Mouse (Mus musculus): ENCODE data around the gene Zfand3. TPM values are rescaled to one million over a fixed set of nuclear protein-coding genes. Genes with fewer than 3 reads are reported as not detected.

Gene Zfand3
- total and polyA plus RNA-seq, 3 experiments, result 23.2 to 44.0 (median 23.5) TPM

DNA sequence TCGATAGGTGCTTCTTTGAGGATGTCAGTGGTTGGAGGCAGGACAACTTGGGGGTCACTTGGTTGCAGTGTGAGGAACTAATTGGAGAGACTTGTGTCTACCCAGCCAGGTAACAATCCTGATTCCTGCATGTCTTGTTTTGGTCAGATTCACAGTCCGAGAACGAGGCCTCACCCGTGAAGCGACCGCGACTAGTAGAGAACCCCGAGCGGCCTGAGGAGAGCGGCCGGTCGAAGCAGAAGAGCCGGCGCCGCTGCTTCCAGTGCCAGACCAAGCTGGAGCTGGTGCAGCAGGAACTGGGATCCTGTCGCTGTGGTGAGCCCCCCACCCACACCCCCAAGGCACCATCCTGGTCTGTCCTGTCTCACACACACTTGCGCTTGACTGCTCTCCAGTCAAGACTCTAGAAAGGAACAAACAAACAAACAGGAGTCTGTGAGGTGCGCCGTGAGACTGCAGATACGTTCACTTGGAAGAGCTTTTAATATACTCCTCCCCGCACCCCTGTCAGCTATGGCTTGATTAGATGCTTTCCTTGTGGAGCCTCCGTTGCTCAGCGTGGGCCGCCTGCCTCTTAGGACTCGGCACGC, 188.0 kb downstream of the Zfand3 start:
- no peak for TF ChIP-seq BHLHE40 (IDR thresholded peaks at IDR 0.05; ENCODE audit: low read depth, low read length)
- TF ChIP-seq JUN (IDR thresholded peaks at IDR 0.05; ENCODE audit: insufficient read depth, low read depth, low read length), result no peak
- TF ChIP-seq USF2 (conservative IDR thresholded peaks at IDR 0.05; ENCODE audit: low read depth, low read length), result no peak
- TF ChIP-seq MEF2A (IDR thresholded peaks at IDR 0.05; ENCODE audit: borderline replicate concordance, low read depth, low read length), result no peak
- no peak for TF ChIP-seq ZC3H11A (IDR thresholded peaks at IDR 0.05; ENCODE audit: low read depth, low read length)
- no peak for TF ChIP-seq MAZ (IDR thresholded peaks at IDR 0.05; ENCODE audit: low read depth, low read length)
- no peak for TF ChIP-seq RAD21 (IDR thresholded peaks at IDR 0.05; ENCODE audit: low read depth, low read length)
- no peak for TF ChIP-seq EP300 (IDR thresholded peaks at IDR 0.05; ENCODE audit: low read length)
- TF ChIP-seq CTCF (conservative IDR thresholded peaks at IDR 0.05 in 1 of 2, IDR thresholded peaks at IDR 0.05 in 1 of 2; ENCODE audit: low read depth in 2 of 2, low read length in 2 of 2), result no peak
- TF ChIP-seq SIN3A (IDR thresholded peaks at IDR 0.05; ENCODE audit: low read length), result no peak
- TF ChIP-seq SMC3 (IDR thresholded peaks at IDR 0.05; ENCODE audit: low read depth, low read length), result no peak
- TF ChIP-seq POLR2A (IDR thresholded peaks at IDR 0.05; ENCODE audit: low read depth, low read length), result no peak
- TF ChIP-seq POLR2AphosphoS2 (IDR thresholded peaks at IDR 0.05; ENCODE audit: low read depth, low read length), result no peak
- no peak for TF ChIP-seq NELFE (IDR thresholded peaks at IDR 0.05; ENCODE audit: low read depth, low read length)
- peaks cover 4 to 29% of the 10 kb centered on the region in 2 experiments for H3K4me1 ChIP-seq (ENCODE audit: control insufficient read depth in 1 of 2, insufficient read depth in 2 of 2)
- H3K79me2 ChIP-seq (replicated peaks; ENCODE audit: control insufficient read depth, extremely low read depth, insufficient read depth, poor library complexity, severe bottlenecking), result no peaks in the 10 kb centered on the region
- no peak overlapping the region for H3K4me3 ChIP-seq (replicated peaks in 1 of 3; ENCODE audit: low read depth in 2 of 3, low read length in 2 of 3, poor library complexity in 1 of 3)
- peaks cover 15 to 70% of the 10 kb centered on the region in 2 experiments for H3K36me3 ChIP-seq (replicated peaks in 1 of 2; ENCODE audit: control insufficient read depth in 1 of 2, insufficient read depth in 1 of 2, low read length in 1 of 2)
- H3K27me3 ChIP-seq (replicated peaks), result no peaks in the 10 kb centered on the region
- dilution Hi-C loops (cut with MboI; ENCODE audit: extremely low pct_ligation_motif_present, extremely low pct_unique_long_range_greater_than_20kb, low sequenced_read_pairs) (no loop called here), in situ Hi-C loops (cut with MboI; ENCODE audit: low pct_ligation_motif_present, low pct_unique_long_range_greater_than_20kb, low sequenced_read_pairs) (no loop called here)
- no peak overlapping the region for H3K4me2 ChIP-seq (ENCODE audit: insufficient read depth, low read depth, poor library complexity, severe bottlenecking)
- no peak for DNase-seq (ENCODE audit: extremely low read depth)
- no peak overlapping the region for H3K9ac ChIP-seq (ENCODE audit: insufficient read depth, low read depth)
- no peak overlapping the region for H3K27ac ChIP-seq (ENCODE audit: insufficient read depth, low read depth)
- H3K9me3 ChIP-seq (replicated peaks; ENCODE audit: low read length), result no peaks in the 10 kb centered on the region

- Histone ChIP-seq H3K79me2 (replicated peaks; ENCODE audit: control insufficient read depth, extremely low read depth, insufficient read depth, poor library complexity, severe bottlenecking) (no peaks in the 10 kb centered on the region), H3K9me3 (replicated peaks; ENCODE audit: low read length) (no peaks in the 10 kb centered on the region)
- in situ Hi-C loops (cut with MboI; ENCODE audit: low pct_ligation_motif_present, low pct_unique_long_range_greater_than_20kb, low sequenced_read_pairs), result no loop called here
Observed at GRCm38 (mm10) chr17:30193615-30194014, 189.1 kb downstream of the Zfand3 start.

More at GRCm38 (mm10) chr17:30193615-30194014, 189.1 kb downstream of the Zfand3 start:
- Histone ChIP-seq H3K27ac (ENCODE audit: insufficient read depth, low read depth) (no peak overlapping the region), H3K4me2 (ENCODE audit: insufficient read depth, low read depth, poor library complexity, severe bottlenecking) (no peak overlapping the region), H3K9ac (ENCODE audit: insufficient read depth, low read depth) (no peak overlapping the region), H3K4me1 (ENCODE audit: control insufficient read depth in 1 of 2, insufficient read depth in 2 of 2) (peaks cover 8 to 23% of the 10 kb centered on the region in 2 experiments), H3K36me3 (replicated peaks in 1 of 2; ENCODE audit: control insufficient read depth in 1 of 2, insufficient read depth in 1 of 2, low read length in 1 of 2) (peaks cover 18 to 76% of the 10 kb centered on the region in 2 experiments), H3K4me3 (replicated peaks in 1 of 3; ENCODE audit: low read depth in 2 of 3, low read length in 2 of 3, poor library complexity in 1 of 3) (no peak overlapping the region), H3K27me3 (replicated peaks) (no peaks in the 10 kb centered on the region)
- dilution Hi-C loops (cut with MboI; ENCODE audit: extremely low pct_ligation_motif_present, extremely low pct_unique_long_range_greater_than_20kb, low sequenced_read_pairs), result no loop called here
- no peak for DNase-seq (ENCODE audit: extremely low read depth)
- no peak for TF ChIP-seq JUN (IDR thresholded peaks at IDR 0.05; ENCODE audit: insufficient read depth, low read depth, low read length)
- no peak for TF ChIP-seq ZKSCAN1 (IDR thresholded peaks at IDR 0.05; ENCODE audit: borderline replicate concordance, low read depth, low read length)
